Mouse (Mus musculus) MEL (cell line): Measurements from ENCODE around the gene Ccdc92b. TPM values are rescaled to one million over a fixed set of nuclear protein-coding genes. Genes with fewer than 3 reads are reported as not detected.

Experiments
- DNase-seq: peaks from one replicate; pipeline ENCODE4 v3.0.0; 2011; ENCODE audit warnings: low read depth, low spot score
- H3K27ac ChIP-seq: 2 replicates; pipeline ENCODE4 v1.5.1; 2012; ENCODE audit warnings: low read depth, mild to moderate bottlenecking, control low read depth, low read length, moderate library complexity; ENCODE audit not compliant: control insufficient read depth
- H3K27me3 ChIP-seq, 2 experiments: fragments of 150-350 bp in 1 of 2; sonication (generic) in 1 of 2; 2 replicates each; pipeline ENCODE4 v1.6.1; 2012; ENCODE audit warnings: low read length in 2 of 2, mild to moderate bottlenecking in 2 of 2, improper control_type of control experiment in 1 of 2, moderate library complexity in 1 of 2; ENCODE audit not compliant: insufficient read depth in 2 of 2, control insufficient read depth in 1 of 2
- H3K36me3 ChIP-seq, 2 experiments: 2 replicates each; pipeline ENCODE4 v1.6.1; 2012 to 2014; ENCODE audit warnings: low read length in 2 of 2, improper control_type of control experiment in 1 of 2, inconsistent platforms in 1 of 2, mild to moderate bottlenecking in 1 of 2; ENCODE audit not compliant: insufficient read depth in 2 of 2, control insufficient read depth in 1 of 2
- H3K4me1 ChIP-seq, 2 experiments: fragments of 150-350 bp in 1 of 2; sonication (generic) in 1 of 2; 2 replicates each; pipeline ENCODE4 v1.6.1; 2012; ENCODE audit warnings: low read length in 2 of 2, improper control_type of control experiment in 1 of 2, mild to moderate bottlenecking in 1 of 2; ENCODE audit not compliant: insufficient read depth in 2 of 2, control insufficient read depth in 1 of 2
- H3K4me3 ChIP-seq, 2 experiments: fragments of 150-350 bp in 1 of 2; sonication (generic) in 1 of 2; 2 replicates each; pipeline ENCODE4 v1.5.1; 2012; ENCODE audit warnings: low read depth in 2 of 2, low read length in 2 of 2, mild to moderate bottlenecking in 2 of 2, moderate library complexity in 2 of 2, control low read depth in 1 of 2, improper control_type of control experiment in 1 of 2; ENCODE audit not compliant: control insufficient read depth in 1 of 2, insufficient read depth in 1 of 2
- H3K79me2 ChIP-seq: 2 replicates; pipeline ENCODE4 v1.6.1; 2012; ENCODE audit warnings: mild to moderate bottlenecking, low read length, moderate library complexity; ENCODE audit not compliant: control insufficient read depth, poor library complexity, insufficient read depth
- H3K9ac ChIP-seq: 2 replicates; pipeline ENCODE4 v1.6.1; 2012; ENCODE audit warnings: low read depth, mild to moderate bottlenecking, control low read depth, low read length, moderate library complexity; ENCODE audit not compliant: control insufficient read depth, poor library complexity, severe bottlenecking
- H3K9me3 ChIP-seq: fragments of 150-350 bp; sonication (generic); replicated peaks from 2 replicates; pipeline ENCODE4 v1.6.1; 2012; ENCODE audit warnings: mild to moderate bottlenecking, low read length, improper control_type of control experiment, moderate library complexity; ENCODE audit not compliant: insufficient read depth
- BHLHE40 ChIP-seq: IDR thresholded peaks from 2 replicates; pipeline ENCODE4 v1.6.1; 2012; ENCODE audit warnings: low read depth, mild to moderate bottlenecking, inconsistent platforms, low read length, improper control_type of control experiment, borderline replicate concordance
- CHD1 ChIP-seq: IDR thresholded peaks from 2 replicates; pipeline ENCODE4 v1.6.1; 2012; ENCODE audit warnings: low read depth, mild to moderate bottlenecking, inconsistent platforms, low read length, improper control_type of control experiment
- CHD2 ChIP-seq: IDR thresholded peaks from 2 replicates; pipeline ENCODE4 v1.6.1; 2011; ENCODE audit warnings: low read length, improper control_type of control experiment
- CTCF ChIP-seq, 3 experiments: IDR thresholded peaks in 2 of 3; conservative IDR thresholded peaks in 1 of 3; 2 replicates each; pipeline ENCODE4 v1.5.1; 2011 to 2012; ENCODE audit warnings: low read length in 3 of 3, low read depth in 2 of 3, mild to moderate bottlenecking in 2 of 3, improper control_type of control experiment in 1 of 3, inconsistent platforms in 1 of 3, mixed read lengths in 1 of 3, moderate library complexity in 1 of 3; ENCODE audit not compliant: control insufficient read depth in 1 of 3, insufficient read depth in 1 of 3, poor library complexity in 1 of 3, severe bottlenecking in 1 of 3
- E2F4 ChIP-seq: IDR thresholded peaks from 2 replicates; pipeline ENCODE4 v1.6.1; 2011; ENCODE audit warnings: low read depth, low read length, improper control_type of control experiment, borderline replicate concordance
- ELF1 ChIP-seq: IDR thresholded peaks from 2 replicates; pipeline ENCODE4 v1.6.1; 2014; ENCODE audit warnings: low read depth, mild to moderate bottlenecking, inconsistent platforms, low read length, improper control_type of control experiment, moderate library complexity
- EP300 ChIP-seq, 2 experiments: IDR thresholded peaks; 2 replicates each; pipeline ENCODE4 v1.6.1; 2011; ENCODE audit warnings: improper control_type of control experiment in 2 of 2, low read length in 2 of 2, low read depth in 1 of 2, mild to moderate bottlenecking in 1 of 2
- GABPA ChIP-seq: IDR thresholded peaks from 2 replicates; pipeline ENCODE4 v1.6.1; 2012; ENCODE audit warnings: low read depth, mild to moderate bottlenecking, inconsistent platforms, low read length, improper control_type of control experiment, moderate library complexity
- GATA1 ChIP-seq: IDR thresholded peaks from 2 replicates; pipeline ENCODE4 v1.6.1; 2011; ENCODE audit warnings: low read depth, low read length, improper control_type of control experiment
- HCFC1 ChIP-seq: IDR thresholded peaks from 2 replicates; pipeline ENCODE4 v1.6.1; 2012; ENCODE audit warnings: low read depth, mild to moderate bottlenecking, inconsistent platforms, low read length, improper control_type of control experiment, moderate library complexity
- JUND ChIP-seq: IDR thresholded peaks from 2 replicates; pipeline ENCODE4 v1.6.1; 2011; ENCODE audit warnings: low read depth, mild to moderate bottlenecking, improper control_type of control experiment, low read length
- KAT2A ChIP-seq: conservative IDR thresholded peaks from 2 replicates; pipeline ENCODE4 v1.6.1; 2012; ENCODE audit warnings: low read depth, low read length, improper control_type of control experiment, inconsistent platforms
- MAFK ChIP-seq: IDR thresholded peaks from 2 replicates; pipeline ENCODE4 v1.6.1; 2011; ENCODE audit warnings: low read depth, mild to moderate bottlenecking, low read length, improper control_type of control experiment, borderline replicate concordance
- MAX ChIP-seq: IDR thresholded peaks from 2 replicates; pipeline ENCODE4 v1.6.1; 2011; ENCODE audit warnings: low read length, improper control_type of control experiment
- MAZ ChIP-seq: IDR thresholded peaks from 2 replicates; pipeline ENCODE4 v1.6.1; 2012; ENCODE audit warnings: low read depth, mild to moderate bottlenecking, inconsistent platforms, low read length, improper control_type of control experiment
- MEF2A ChIP-seq: IDR thresholded peaks from 2 replicates; pipeline ENCODE4 v1.6.1; 2014; ENCODE audit warnings: low read depth, mild to moderate bottlenecking, inconsistent platforms, low read length, improper control_type of control experiment; ENCODE audit not compliant: poor library complexity, insufficient replicate concordance, severe bottlenecking; ENCODE audit errors: extremely low read depth
- MXI1 ChIP-seq: IDR thresholded peaks from 2 replicates; pipeline ENCODE4 v1.6.1; 2011; ENCODE audit warnings: mild to moderate bottlenecking, low read depth, low read length, improper control_type of control experiment
- MYB ChIP-seq: IDR thresholded peaks from 2 replicates; pipeline ENCODE4 v1.6.1; 2011; ENCODE audit warnings: mild to moderate bottlenecking, low read depth, low read length, improper control_type of control experiment
- MYC ChIP-seq: IDR thresholded peaks from 2 replicates; pipeline ENCODE4 v1.6.1; 2011; ENCODE audit warnings: low read depth, mild to moderate bottlenecking, low read length, improper control_type of control experiment, moderate library complexity
- NELFE ChIP-seq: IDR thresholded peaks from 2 replicates; pipeline ENCODE4 v1.6.1; 2011; ENCODE audit warnings: low read depth, low read length, improper control_type of control experiment
- NRF1 ChIP-seq: IDR thresholded peaks from 2 replicates; pipeline ENCODE4 v1.6.1; 2014; ENCODE audit warnings: low read depth, mild to moderate bottlenecking, inconsistent platforms, low read length, improper control_type of control experiment, moderate library complexity; ENCODE audit not compliant: poor library complexity, insufficient read depth, severe bottlenecking
- POLR2A ChIP-seq, 2 experiments: IDR thresholded peaks; 2 replicates each; pipeline ENCODE4 v1.6.1; 2011 to 2012; ENCODE audit warnings: low read length in 2 of 2, mild to moderate bottlenecking in 2 of 2, control low read depth in 1 of 2, improper control_type of control experiment in 1 of 2, low read depth in 1 of 2, moderate library complexity in 1 of 2; ENCODE audit not compliant: control insufficient read depth in 1 of 2, insufficient read depth in 1 of 2, poor library complexity in 1 of 2
- POLR2AphosphoS2 ChIP-seq: IDR thresholded peaks from 2 replicates; pipeline ENCODE4 v1.6.1; 2011; ENCODE audit warnings: low read length, improper control_type of control experiment
- POLR2AphosphoS5 ChIP-seq: IDR thresholded peaks from 2 replicates; pipeline ENCODE4 v1.6.1; 2012; ENCODE audit warnings: low read depth, borderline replicate concordance, mild to moderate bottlenecking, inconsistent platforms, low read length, moderate library complexity, mixed read lengths
- RAD21 ChIP-seq: IDR thresholded peaks from 2 replicates; pipeline ENCODE4 v1.6.1; 2011; ENCODE audit warnings: mild to moderate bottlenecking, low read depth, low read length, improper control_type of control experiment
- RCOR1 ChIP-seq: IDR thresholded peaks from 2 replicates; pipeline ENCODE4 v1.6.1; 2012; ENCODE audit warnings: low read depth, mild to moderate bottlenecking, inconsistent platforms, low read length, improper control_type of control experiment
- SIN3A ChIP-seq: IDR thresholded peaks from 2 replicates; pipeline ENCODE4 v1.6.1; 2012; ENCODE audit warnings: low read length, improper control_type of control experiment, inconsistent platforms
- SMC3 ChIP-seq: IDR thresholded peaks from 2 replicates; pipeline ENCODE4 v1.6.1; 2011; ENCODE audit warnings: low read depth, low read length, improper control_type of control experiment
- TAL1 ChIP-seq: IDR thresholded peaks from 2 replicates; pipeline ENCODE4 v1.6.1; 2012; ENCODE audit warnings: mild to moderate bottlenecking, inconsistent platforms, low read length, moderate library complexity, mixed read lengths
- TBP ChIP-seq: IDR thresholded peaks from 2 replicates; pipeline ENCODE4 v1.8.0; 2011; ENCODE audit warnings: low read depth, low read length, improper control_type of control experiment
- TCF12 ChIP-seq: IDR thresholded peaks from 2 replicates; pipeline ENCODE4 v1.6.1; 2014; ENCODE audit warnings: low read depth, mild to moderate bottlenecking, inconsistent platforms, low read length, improper control_type of control experiment, moderate library complexity
- UBTF ChIP-seq: IDR thresholded peaks from 2 replicates; pipeline ENCODE4 v1.6.1; 2012; ENCODE audit warnings: low read depth, mild to moderate bottlenecking, inconsistent platforms, low read length, improper control_type of control experiment, moderate library complexity, borderline replicate concordance; ENCODE audit not compliant: insufficient read depth
- USF1 ChIP-seq: IDR thresholded peaks from 2 replicates; pipeline ENCODE4 v1.6.1; 2014; ENCODE audit warnings: low read depth, mild to moderate bottlenecking, inconsistent platforms, low read length, improper control_type of control experiment, moderate library complexity
- USF2 ChIP-seq, 2 experiments: IDR thresholded peaks; 2 replicates each; pipeline ENCODE4 v1.6.1; 2011 to 2012; ENCODE audit warnings: improper control_type of control experiment in 2 of 2, low read length in 2 of 2, borderline replicate concordance in 1 of 2, inconsistent platforms in 1 of 2, low read depth in 1 of 2, mild to moderate bottlenecking in 1 of 2; ENCODE audit not compliant: insufficient read depth in 1 of 2
- ZC3H11A ChIP-seq: IDR thresholded peaks from 2 replicates; pipeline ENCODE4 v1.6.1; 2012; ENCODE audit warnings: low read depth, mild to moderate bottlenecking, inconsistent platforms, low read length, improper control_type of control experiment
- ZKSCAN1 ChIP-seq: IDR thresholded peaks from 2 replicates; pipeline ENCODE4 v1.6.1; 2012; ENCODE audit warnings: low read depth, mild to moderate bottlenecking, inconsistent platforms, low read length, improper control_type of control experiment, moderate library complexity
- ZMIZ1 ChIP-seq: IDR thresholded peaks from 2 replicates; pipeline ENCODE4 v1.6.1; 2012; ENCODE audit warnings: low read depth, mild to moderate bottlenecking, inconsistent platforms, low read length, improper control_type of control experiment, moderate library complexity
- polyA plus RNA-seq, 2 experiments: library from polyadenylated mRNA; stranded (reverse) in 1 of 2; unstranded in 1 of 2; fragments of >175 nt in 1 of 2; fragments of >200 nt in 1 of 2; gene quantifications; 2 replicates each; pipeline versions ENCODE4 v1.2.1 to v1.2.4; 2012; ENCODE audit warnings: low replicate concordance in 2 of 2, low read depth in 1 of 2; ENCODE audit not compliant: insufficient read length in 2 of 2, insufficient read depth in 1 of 2, missing spikeins in 1 of 2
- total RNA-seq: library from RNA; depleted of rRNA; stranded (reverse); fragments of 300-350 nt; gene quantifications from 2 replicates; pipeline ENCODE4 v1.2.3, GENCODE M21; 2012

Gene Ccdc92b
- total and polyA plus RNA-seq, 3 experiments, result 0.12 to 1.3 TPM; not detected in 1

DNA sequence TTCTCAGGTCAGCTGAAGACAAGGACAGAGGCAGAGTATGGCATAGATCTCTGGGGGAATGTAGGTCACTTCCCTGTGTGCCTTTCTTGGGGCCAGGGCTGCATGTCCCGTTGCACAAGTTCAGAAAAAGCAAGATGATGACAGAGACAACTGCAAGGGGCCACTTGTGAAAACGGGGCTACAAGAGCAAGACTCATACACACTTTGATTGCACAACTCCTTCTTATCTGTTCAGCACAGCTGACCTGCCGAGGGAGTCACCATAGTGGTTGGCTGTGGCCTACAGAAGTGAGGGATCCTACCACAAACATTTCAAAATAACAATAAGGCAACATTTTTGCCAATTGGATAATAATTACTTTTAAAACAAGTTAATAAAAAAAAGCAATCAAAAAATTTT, 42.3 kb upstream of the Ccdc92b start:
- H3K27ac ChIP-seq, result peak overlapping the region; percentile 95
- no peaks in the 10 kb centered on the region for H3K27me3 ChIP-seq
- H3K4me3 ChIP-seq, result peak overlapping the region in 1 of 2 experiments; percentile 3; a peak in 2 of 4 replicates
- peaks cover 0 to 46% of the 10 kb centered on the region in 2 experiments; a peak in 2 of 4 replicates for H3K36me3 ChIP-seq
- no peaks in the 10 kb centered on the region for H3K9me3 ChIP-seq
- DNase-seq, result peak; percentile 93
- no peaks in the 10 kb centered on the region for H3K79me2 ChIP-seq
- peaks cover 27 to 45% of the 10 kb centered on the region in 2 experiments for H3K4me1 ChIP-seq
- peak overlapping the region; percentile 32 for H3K9ac ChIP-seq
- TF ChIP-seq GATA1, result peak; percentile 98
- peak; percentile 48; the same call in 1 of the 2 replicates for TF ChIP-seq JUND
- peak; percentile 54 for TF ChIP-seq USF1
- TF ChIP-seq ZMIZ1, result no peak
- TF ChIP-seq TBP, result peak; percentile 55; the same call in 1 of the 2 replicates
- peak; percentile 72; the same call in 1 of the 2 replicates for TF ChIP-seq MAZ
- no peak for TF ChIP-seq POLR2AphosphoS2
- TF ChIP-seq SIN3A, result peak; percentile 97
- TF ChIP-seq TCF12, result peak; percentile 96
- no peak for TF ChIP-seq ELF1
- no peak for TF ChIP-seq CHD2
- TF ChIP-seq TAL1, result peak; percentile 97
- TF ChIP-seq RCOR1, result peak; percentile 88
- TF ChIP-seq USF2 (IDR thresholded peaks at IDR 0.05; ENCODE audit: borderline replicate concordance in 1 of 2, insufficient read depth in 1 of 2, low read depth in 1 of 2, low read length in 2 of 2), result no peak
- peak; percentile 87 for TF ChIP-seq MYC
- TF ChIP-seq NRF1, result no peak
- TF ChIP-seq EP300 (IDR thresholded peaks at IDR 0.05; ENCODE audit: low read depth in 1 of 2, low read length in 2 of 2), result peak; percentile 96
- TF ChIP-seq ZC3H11A, result no peak
- TF ChIP-seq MEF2A, result no peak
- TF ChIP-seq NELFE, result no peak
- TF ChIP-seq SMC3, result no peak
- peak; percentile 82 for TF ChIP-seq MAX
- no peak for TF ChIP-seq UBTF
- TF ChIP-seq KAT2A, result 0 out of 2 replicates have a peak, but pooled peaks have one; percentile 21
- TF ChIP-seq CTCF (IDR thresholded peaks at IDR 0.05 in 2 of 3, conservative IDR thresholded peaks at IDR 0.05 in 1 of 3; ENCODE audit: control insufficient read depth in 1 of 3, insufficient read depth in 1 of 3, low read depth in 2 of 3, low read length in 3 of 3, poor library complexity in 1 of 3, severe bottlenecking in 1 of 3), result no peak
- TF ChIP-seq MYB, result 0 out of 2 replicates have a peak, but pooled peaks have one; percentile 57
- peak; percentile 76 for TF ChIP-seq BHLHE40
- TF ChIP-seq CHD1, result no peak
- TF ChIP-seq E2F4, result no peak
- no peak for TF ChIP-seq GABPA
- peak; percentile 82 for TF ChIP-seq MXI1
- TF ChIP-seq MAFK, result no peak
- TF ChIP-seq ZKSCAN1, result no peak
- peak; percentile 47; the same call in 1 of the 2 replicates for TF ChIP-seq HCFC1
- TF ChIP-seq POLR2AphosphoS5, result no peak
- peak in 1 of 2 experiments; percentile 40; a peak in 1 of 4 replicates for TF ChIP-seq POLR2A (IDR thresholded peaks at IDR 0.05; ENCODE audit: control insufficient read depth in 1 of 2, insufficient read depth in 1 of 2, low read depth in 1 of 2, low read length in 2 of 2, poor library complexity in 1 of 2)
- TF ChIP-seq RAD21, result no peak
